Mouse (Mus musculus) heart, postnatal 0 days (tissue): ENCODE results near the gene Gm4952. TPM values are rescaled to one million over a fixed set of nuclear protein-coding genes. Genes with fewer than 3 reads are reported as not detected.

ENCODE experiments used
- ATAC-seq: fragments of 200-750 bp; cut with Nextera tagmentation; 2 replicates; pipeline ENCODE4 v1.8.0; 2017; ENCODE audit warnings: low read depth, moderate number of reproducible peaks, moderate library complexity; ENCODE audit not compliant: insufficient read depth
- DNase-seq: peaks from one replicate; pipeline ENCODE4 v3.0.0-alpha.2; 2016; ENCODE audit warnings: low spot score
- H3K27ac ChIP-seq: fragments of 300-500 bp; sonication (generic); 2 replicates; pipeline ENCODE4 v1.5.1; 2014; ENCODE audit warnings: low read depth, mild to moderate bottlenecking
- H3K27me3 ChIP-seq: fragments of 300-500 bp; sonication (generic); 2 replicates; pipeline ENCODE4 v1.6.1; 2014; ENCODE audit warnings: low read length, mixed read lengths; ENCODE audit not compliant: control insufficient read depth, insufficient read depth
- H3K36me3 ChIP-seq: fragments of 300-500 bp; sonication (generic); replicated peaks from 2 replicates; pipeline ENCODE4 v1.6.1; 2014; ENCODE audit warnings: low read length, mixed read lengths; ENCODE audit not compliant: control insufficient read depth, insufficient read depth
- H3K4me1 ChIP-seq: fragments of 300-500 bp; sonication (generic); 2 replicates; pipeline ENCODE4 v1.6.1; 2014; ENCODE audit warnings: antibody characterized with exemption; ENCODE audit not compliant: control insufficient read depth, insufficient read depth
- H3K4me2 ChIP-seq: fragments of 300-500 bp; sonication (generic); 2 replicates; pipeline ENCODE4 v1.6.1; 2014; ENCODE audit warnings: low read depth, mild to moderate bottlenecking, low read length, moderate library complexity
- H3K4me3 ChIP-seq: fragments of 300-500 bp; sonication (generic); 2 replicates; pipeline ENCODE4 v1.5.1; 2014; ENCODE audit warnings: low read depth, low read length
- H3K9ac ChIP-seq: fragments of 300-500 bp; sonication (generic); replicated peaks from 2 replicates; pipeline ENCODE4 v1.6.1; 2014; ENCODE audit warnings: low read depth, low read length, mixed read lengths
- H3K9me3 ChIP-seq: fragments of 300-500 bp; sonication (generic); replicated peaks from 2 replicates; pipeline ENCODE4 v1.6.1; 2016; ENCODE audit warnings: low read length; ENCODE audit not compliant: control insufficient read depth
- CTCF ChIP-seq: IDR thresholded peaks from 2 replicates; pipeline ENCODE4 v1.5.1; 2016; ENCODE audit warnings: antibody characterized with exemption, control low read depth, low read depth
- EP300 ChIP-seq: IDR thresholded peaks from 2 replicates; pipeline ENCODE4 v1.6.1; 2016; ENCODE audit warnings: antibody characterized with exemption, low read depth
- WGBS: fragments of 180-500 bp; shearing (Covaris S2); extraction: QIAGEN DNeasy Blood & Tissue Kit; methylation state at CpG from one replicate; pipeline ENCODE4 v1.1.7; 2014; 5-methylcytosine and 5-hydroxymethylcytosine counted together
- polyA plus RNA-seq: library from polyadenylated mRNA; unstranded; fragments of >200 nt; fragmentation: Nextera tagmentation; extraction: Ambion mirVana; gene quantifications from 2 replicates; pipeline ENCODE4 v1.2.1, GENCODE M21; 2015
- total RNA-seq: library from RNA; depleted of rRNA; stranded (reverse); fragments of >200 nt; gene quantifications from 2 replicates; pipeline ENCODE4 v1.2.3, GENCODE M21; 2014; ENCODE audit warnings: low replicate concordance; rRNA removed

The Gm4952 gene
- total and polyA plus RNA-seq, 2 experiments from 2014 or later = not detected

GRCm38 (mm10) chr19:12671051-12671450 is 71.3 kb downstream of the Gm4952 start:
- ATAC-seq = no peak
- Histone ChIP-seq H3K4me1 (no peaks in the 10 kb centered on the region), H3K27me3 (no peaks in the 10 kb centered on the region), H3K4me2 (no peak overlapping the region), H3K4me3 (no peak overlapping the region), H3K36me3 (no peaks in the 10 kb centered on the region), H3K9ac (no peak overlapping the region), H3K27ac (no peak overlapping the region), H3K9me3 (no peaks in the 10 kb centered on the region)
- 68% methylated on average over 4 of the region's 4 CpGs for WGBS
- no peak for TF ChIP-seq CTCF
- no peak for TF ChIP-seq EP300
- DNase-seq = no peak

GRCm38 (mm10) chr19:12677812-12678211 is 78.0 kb downstream of the Gm4952 start, which contains the start of gene Olfr1443:
Olfr1443 (plus strand) TSS chr19:12678112.
- DNase-seq (no peak), ATAC-seq (no peak)
- Histone ChIP-seq H3K4me2 (no peak within 1 kb of the TSS), H3K4me3 (no peak within 1 kb of the TSS), H3K4me1 (no peaks in the 10 kb centered on the region), H3K27ac (no peak within 1 kb of the TSS), H3K9ac (no peak within 1 kb of the TSS), H3K27me3 (no peaks in the 10 kb centered on the region), H3K36me3 (no peaks in the 10 kb centered on the region), H3K9me3 (no peaks in the 10 kb centered on the region)
- 52% methylated on average over 3 of the region's 3 CpGs for WGBS
- no peak for TF ChIP-seq CTCF
- no peak for TF ChIP-seq EP300

Other genes starting within 250 kb of the Gm4952 start
- gene Olfr1440, start 212.7 kb upstream of the Gm4952 start, total RNA-seq = not detected in 2 replicates
- not detected in 2 replicates for gene Olfr1440, start 212.7 kb upstream of the Gm4952 start, polyA plus RNA-seq
- not detected in 2 replicates for gene Olfr1441, start 182.5 kb upstream of the Gm4952 start, total RNA-seq
- gene Olfr1441, start 182.5 kb upstream of the Gm4952 start, polyA plus RNA-seq = not detected in 2 replicates
- not detected in 2 replicates for gene Pfpl, start 172.1 kb upstream of the Gm4952 start, total RNA-seq
- not detected in 2 replicates for gene Pfpl, start 172.1 kb upstream of the Gm4952 start, polyA plus RNA-seq
- 0.46 and 3.6 TPM in 2 replicates for gene Mpeg1, start 139.2 kb upstream of the Gm4952 start, total RNA-seq
- gene Mpeg1, start 139.2 kb upstream of the Gm4952 start, polyA plus RNA-seq = 0.36 and 0.37 TPM in 2 replicates
- 1.5 and 3.8 TPM in 2 replicates for gene Dtx4, start 98.5 kb upstream of the Gm4952 start, total RNA-seq
- 1.2 and 1.3 TPM in 2 replicates for gene Dtx4, start 98.5 kb upstream of the Gm4952 start, polyA plus RNA-seq
- gene Fam111a, start 54.2 kb upstream of the Gm4952 start, total RNA-seq = 8.4 and 9.3 TPM in 2 replicates
- 6.6 and 8.6 TPM in 2 replicates for gene Fam111a, start 54.2 kb upstream of the Gm4952 start, polyA plus RNA-seq
- gene Glyat, start 33.3 kb downstream of the Gm4952 start, total RNA-seq = not detected in 2 replicates
- not detected in 2 replicates for gene Glyat, start 33.3 kb downstream of the Gm4952 start, polyA plus RNA-seq
- not detected in 2 replicates for gene Olfr1442, start 70.5 kb downstream of the Gm4952 start, total RNA-seq
- not detected in 2 replicates for gene Olfr1442, start 70.5 kb downstream of the Gm4952 start, polyA plus RNA-seq
- not detected in 2 replicates for gene Olfr1443, start 78.1 kb downstream of the Gm4952 start, total RNA-seq
- not detected in 2 replicates for gene Olfr1443, start 78.1 kb downstream of the Gm4952 start, polyA plus RNA-seq
- not detected in 2 replicates for gene Keg1, start 95.8 kb downstream of the Gm4952 start, total RNA-seq
- gene Keg1, start 95.8 kb downstream of the Gm4952 start, polyA plus RNA-seq = not detected in 2 replicates
- 1.2 TPM in 1 of 2 replicates, not detected in the other for gene Cntf, start 165.7 kb downstream of the Gm4952 start, total RNA-seq
- gene Cntf, start 165.7 kb downstream of the Gm4952 start, polyA plus RNA-seq = 0.98 and 1.2 TPM in 2 replicates
- gene Zfp91, start 196.2 kb downstream of the Gm4952 start, total RNA-seq = 43.6 and 48.2 TPM in 2 replicates
- gene Zfp91, start 196.2 kb downstream of the Gm4952 start, polyA plus RNA-seq = 8.6 and 9.5 TPM in 2 replicates
- gene Lpxn, start 196.2 kb downstream of the Gm4952 start, total RNA-seq = 0.27 and 1.3 TPM in 2 replicates
- gene Lpxn, start 196.2 kb downstream of the Gm4952 start, polyA plus RNA-seq = 0.89 and 1.0 TPM in 2 replicates
- gene Gm5244, start 246.7 kb downstream of the Gm4952 start, total RNA-seq = not detected in 2 replicates
- gene Gm5244, start 246.7 kb downstream of the Gm4952 start, polyA plus RNA-seq = not detected in 2 replicates